Mouse (Mus musculus): ENCODE measurements around the gene Med14. TPM values are rescaled to one million over a fixed set of nuclear protein-coding genes. Genes with fewer than 3 reads are reported as not detected.
A peak's percentile ranks its signal among the peaks of the same experiment; 100 is the strongest.

The Med14 gene
- polyA plus RNA-seq, 1 experiment from 2014 or later = 18.6 TPM

DNA sequence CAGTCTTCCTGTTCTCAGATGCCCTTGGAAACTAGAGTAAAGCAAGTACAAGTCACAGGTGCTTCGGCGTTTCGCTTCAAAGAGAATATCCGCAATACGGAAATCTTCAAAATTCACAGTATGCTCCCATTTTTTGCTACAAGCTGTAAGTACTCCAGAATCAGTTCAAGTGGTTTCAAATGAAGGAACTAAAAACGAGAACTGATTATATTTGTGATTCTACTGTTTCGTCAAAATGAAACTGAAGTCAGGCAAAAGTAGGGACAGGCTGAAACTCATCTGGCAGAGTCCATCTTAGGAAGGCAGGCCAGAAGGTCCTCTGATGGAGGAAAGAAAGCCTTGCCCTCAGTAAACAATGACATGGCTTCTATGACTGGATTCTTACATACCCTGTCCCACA lies 48.1 kb downstream of the Med14 start:
- Histone ChIP-seq H3K9me3 (replicated peaks; ENCODE audit: control insufficient read depth, low read length) (no peaks in the 10 kb centered on the region), H3K4me2 (ENCODE audit: low read length) (no peak overlapping the region), H3K27ac (ENCODE audit: low read depth, low read length) (no peak overlapping the region), H3K27me3 (replicated peaks; ENCODE audit: control insufficient read depth, insufficient read depth, low read length) (no peaks in the 10 kb centered on the region), H3K9ac (ENCODE audit: low read length) (no peak overlapping the region), H3K4me3 (ENCODE audit: low read depth, low read length) (no peak overlapping the region), H3K4me1 (ENCODE audit: control insufficient read depth, insufficient read depth, low read length) (no peaks in the 10 kb centered on the region), H3K36me3 (ENCODE audit: control insufficient read depth, insufficient read depth, low read length) (peaks cover 41% of the 10 kb centered on the region)
- ATAC-seq (no peak), DNase-seq (ENCODE audit: low spot score) (no peak)
- 92% methylated on average over 7 of the region's 7 CpGs for WGBS

DNA sequence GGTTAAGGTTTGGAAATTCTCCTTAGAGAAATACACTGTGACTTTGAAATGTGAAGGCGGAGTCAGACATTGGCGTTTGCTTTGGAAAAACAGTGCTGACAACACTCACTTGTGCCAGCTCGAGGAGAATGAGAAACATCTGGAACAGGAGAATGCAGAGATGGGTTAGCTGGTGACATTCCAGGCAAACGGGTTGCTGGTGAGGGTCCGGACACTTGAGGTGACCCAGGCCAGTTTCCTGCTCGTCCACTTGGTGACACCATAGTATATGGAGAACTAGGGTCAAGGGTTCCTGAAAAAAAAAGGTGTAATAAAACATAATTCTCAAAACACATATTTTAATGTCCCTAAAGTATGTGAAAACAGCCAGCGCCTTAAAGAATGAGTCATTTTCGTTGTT lies 75.0 kb downstream of the Med14 start:
- WGBS = 84% methylated on average over 8 of the region's 8 CpGs

DNA sequence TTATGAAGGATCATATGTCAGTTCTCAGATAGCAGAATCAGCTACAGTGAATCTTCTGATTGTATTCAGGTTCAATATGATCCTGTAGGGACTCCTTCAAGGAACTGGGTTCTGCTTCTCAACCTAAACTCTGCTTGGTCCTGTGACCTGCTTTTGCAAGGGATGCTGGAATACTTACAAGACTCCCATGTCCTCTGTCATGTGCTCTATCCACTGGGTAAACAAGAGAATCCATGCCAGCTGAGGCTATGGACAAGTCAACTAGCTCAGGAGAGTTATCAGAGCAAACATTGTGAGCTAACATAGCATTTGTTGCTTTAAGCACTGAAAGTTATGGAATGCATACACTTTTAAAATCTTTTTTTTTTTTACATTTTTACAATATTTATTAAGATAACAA lies 75.8 kb downstream of the Med14 start:
- Histone ChIP-seq H3K27me3 (replicated peaks; ENCODE audit: control insufficient read depth, insufficient read depth, low read length) (no peaks in the 10 kb centered on the region), H3K27ac (ENCODE audit: low read depth, low read length) (no peak overlapping the region), H3K4me2 (ENCODE audit: low read length) (no peak overlapping the region), H3K9ac (ENCODE audit: low read length) (no peak overlapping the region), H3K4me1 (ENCODE audit: control insufficient read depth, insufficient read depth, low read length) (no peaks in the 10 kb centered on the region), H3K36me3 (ENCODE audit: control insufficient read depth, insufficient read depth, low read length) (peaks cover 14% of the 10 kb centered on the region), H3K9me3 (replicated peaks; ENCODE audit: control insufficient read depth, low read length) (no peaks in the 10 kb centered on the region), H3K4me3 (ENCODE audit: low read depth, low read length) (no peak overlapping the region)
- no peak for ATAC-seq
- no peak for DNase-seq (ENCODE audit: low spot score)

More for the DNA sequence above, 75.0 kb downstream of the Med14 start:
- Histone ChIP-seq H3K9me3 (replicated peaks; ENCODE audit: control insufficient read depth, low read length) (no peaks in the 10 kb centered on the region), H3K4me3 (ENCODE audit: low read depth, low read length) (no peak overlapping the region), H3K9ac (ENCODE audit: low read length) (no peak overlapping the region), H3K27me3 (replicated peaks; ENCODE audit: control insufficient read depth, insufficient read depth, low read length) (no peaks in the 10 kb centered on the region), H3K36me3 (ENCODE audit: control insufficient read depth, insufficient read depth, low read length) (peaks cover 16% of the 10 kb centered on the region), H3K27ac (ENCODE audit: low read depth, low read length) (no peak overlapping the region), H3K4me1 (ENCODE audit: control insufficient read depth, insufficient read depth, low read length) (no peaks in the 10 kb centered on the region), H3K4me2 (ENCODE audit: low read length) (no peak overlapping the region)
- ATAC-seq (no peak), DNase-seq (ENCODE audit: low spot score) (no peak)

DNA sequence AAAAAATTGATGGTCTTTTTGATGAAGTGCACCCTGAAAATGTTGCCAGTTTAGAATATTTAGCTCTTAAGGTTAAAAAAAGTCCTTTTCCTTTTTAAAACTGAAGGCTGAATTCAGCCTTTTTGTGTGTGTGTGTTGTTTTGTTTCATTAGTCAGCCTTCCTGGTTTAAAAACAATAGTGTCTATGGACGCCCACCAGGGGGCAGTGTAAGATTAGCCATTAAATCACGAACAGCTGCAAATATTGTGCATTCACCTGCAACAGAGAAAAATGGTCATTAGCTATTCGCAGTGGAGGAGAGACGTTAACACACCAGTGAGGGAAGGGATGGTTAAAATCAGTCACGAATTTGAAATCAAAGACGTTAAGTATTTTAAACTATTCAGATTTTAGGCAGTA lies 84.5 kb downstream of the Med14 start:
- peak; percentile 78 for DNase-seq (ENCODE audit: low spot score)
- H3K9ac ChIP-seq (ENCODE audit: low read length) = no peak overlapping the region
- H3K4me3 ChIP-seq (ENCODE audit: low read depth, low read length) = no peak overlapping the region
- peaks cover 21% of the 10 kb centered on the region; the same call in 1 of the 2 replicates for H3K36me3 ChIP-seq (ENCODE audit: control insufficient read depth, insufficient read depth, low read length)
- H3K4me2 ChIP-seq (ENCODE audit: low read length) = no peak overlapping the region
- WGBS = 25% methylated on average over 6 of the region's 6 CpGs
- no peak overlapping the region for H3K27ac ChIP-seq (ENCODE audit: low read depth, low read length)
- H3K4me1 ChIP-seq (ENCODE audit: control insufficient read depth, insufficient read depth, low read length) = no peaks in the 10 kb centered on the region
- ATAC-seq = no peak
- no peaks in the 10 kb centered on the region for H3K9me3 ChIP-seq (replicated peaks; ENCODE audit: control insufficient read depth, low read length)
- H3K27me3 ChIP-seq (replicated peaks; ENCODE audit: control insufficient read depth, insufficient read depth, low read length) = no peaks in the 10 kb centered on the region

DNA sequence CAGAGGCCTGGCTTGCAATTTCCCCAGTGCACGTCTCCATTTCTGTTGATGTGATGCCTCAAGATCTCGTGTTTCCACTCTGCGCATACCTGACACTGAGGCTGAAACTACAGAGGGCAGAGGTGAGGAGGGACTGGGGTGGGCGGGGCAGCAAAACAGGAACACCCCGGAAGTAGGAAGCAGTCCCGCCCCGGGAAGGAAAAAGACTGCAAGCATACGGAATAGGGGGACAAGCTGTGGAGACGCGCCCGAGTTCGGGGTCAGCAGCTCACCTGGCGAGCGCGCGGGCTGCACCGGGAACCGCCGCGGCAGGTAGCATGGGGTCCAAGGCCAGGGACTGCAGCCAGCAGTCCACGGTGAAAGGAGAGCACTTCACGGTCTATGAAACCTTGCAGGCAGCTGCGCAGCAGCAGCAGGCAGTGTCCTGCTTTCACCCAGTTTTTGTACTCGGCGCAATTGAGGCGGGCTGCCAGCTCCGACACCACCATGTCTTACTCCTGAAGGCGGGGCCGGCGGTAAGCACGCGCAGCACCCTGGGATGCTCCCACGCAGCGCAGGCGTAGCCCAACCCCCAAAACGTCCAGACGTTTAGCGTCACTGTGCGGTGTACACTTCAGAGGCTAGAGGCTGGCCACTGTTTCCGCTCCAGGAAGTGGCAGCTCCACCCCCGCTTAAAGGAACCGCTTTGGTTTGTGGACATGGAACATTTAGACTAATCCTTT lies 88.7 kb downstream of the Med14 start, which contains the start of gene 1810030O07Rik:
TSS of gene 1810030O07Rik (minus strand) at position 615 of the 722 bp plus-strand sequence.
- Histone ChIP-seq H3K36me3 (ENCODE audit: control insufficient read depth, insufficient read depth, low read length) (peaks cover 12% of the 10 kb centered on the region), H3K4me3 (ENCODE audit: low read depth, low read length) (peak within 1 kb of the TSS; percentile 53), H3K4me1 (ENCODE audit: control insufficient read depth, insufficient read depth, low read length) (no peaks in the 10 kb centered on the region), H3K27me3 (replicated peaks; ENCODE audit: control insufficient read depth, insufficient read depth, low read length) (no peaks in the 10 kb centered on the region), H3K4me2 (ENCODE audit: low read length) (peak within 1 kb of the TSS; percentile 53), H3K9me3 (replicated peaks; ENCODE audit: control insufficient read depth, low read length) (no peaks in the 10 kb centered on the region), H3K9ac (ENCODE audit: low read length) (peak within 1 kb of the TSS; percentile 73), H3K27ac (ENCODE audit: low read depth, low read length) (peak within 1 kb of the TSS; percentile 70)
- DNase-seq (ENCODE audit: low spot score) (peak; percentile 94), ATAC-seq (peak; percentile 100)
- 22% methylated on average over 41 of the region's 42 CpGs for WGBS

DNA sequence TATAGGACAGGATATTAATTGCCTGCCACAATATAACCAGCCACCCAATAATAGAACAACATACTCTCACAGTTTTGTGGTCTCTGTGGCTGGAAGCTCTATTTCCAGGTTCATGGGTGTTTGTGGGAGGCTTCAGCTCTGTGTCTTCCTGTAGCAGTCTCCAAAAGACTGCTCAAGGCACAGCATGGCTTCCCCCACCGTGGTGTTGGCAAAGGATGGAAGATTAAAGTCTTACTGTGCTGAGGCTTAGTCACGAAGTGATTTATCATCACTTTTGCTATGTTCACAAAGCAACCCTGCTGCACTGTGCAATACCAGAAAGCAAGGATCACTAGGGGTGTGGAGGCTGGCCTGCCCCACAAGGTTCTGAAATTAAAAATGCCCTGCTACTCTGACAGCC lies 108.0 kb downstream of the Med14 start:
- Histone ChIP-seq H3K9me3 (replicated peaks; ENCODE audit: control insufficient read depth, low read length) (no peaks in the 10 kb centered on the region), H3K4me3 (ENCODE audit: low read depth, low read length) (no peak overlapping the region), H3K4me2 (ENCODE audit: low read length) (no peak overlapping the region), H3K9ac (ENCODE audit: low read length) (no peak overlapping the region), H3K27me3 (replicated peaks; ENCODE audit: control insufficient read depth, insufficient read depth, low read length) (no peaks in the 10 kb centered on the region), H3K4me1 (ENCODE audit: control insufficient read depth, insufficient read depth, low read length) (no peaks in the 10 kb centered on the region), H3K27ac (ENCODE audit: low read depth, low read length) (no peak overlapping the region), H3K36me3 (ENCODE audit: control insufficient read depth, insufficient read depth, low read length) (peaks cover 26% of the 10 kb centered on the region)
- no peak for DNase-seq (ENCODE audit: low spot score)
- 76% methylated on average over 2 of the region's 2 CpGs for WGBS
- ATAC-seq = no peak

DNA sequence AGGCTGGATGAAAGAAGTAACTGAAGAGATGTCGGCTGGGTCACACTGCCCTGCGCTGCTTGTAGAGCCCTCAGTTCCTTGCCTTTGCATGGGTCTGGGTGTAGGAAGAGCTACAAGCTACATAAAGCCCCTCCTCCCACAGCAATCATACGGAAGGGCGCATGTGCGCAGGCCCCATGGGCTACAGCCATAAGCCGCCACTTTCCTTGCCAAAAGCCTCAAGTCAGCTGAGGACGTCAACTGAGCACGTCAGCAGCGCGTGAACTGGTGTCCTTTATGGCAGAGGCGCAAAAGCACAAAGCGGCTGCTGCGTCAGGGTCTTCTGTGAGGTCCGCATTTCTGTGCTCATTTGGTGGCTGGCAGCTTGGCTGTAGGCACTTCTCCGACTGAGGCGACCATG lies 110.0 kb downstream of the Med14 start:
- Histone ChIP-seq H3K27me3 (replicated peaks; ENCODE audit: control insufficient read depth, insufficient read depth, low read length) (no peaks in the 10 kb centered on the region), H3K4me1 (ENCODE audit: control insufficient read depth, insufficient read depth, low read length) (no peaks in the 10 kb centered on the region), H3K27ac (ENCODE audit: low read depth, low read length) (no peak overlapping the region), H3K4me3 (ENCODE audit: low read depth, low read length) (no peak overlapping the region), H3K4me2 (ENCODE audit: low read length) (no peak overlapping the region), H3K36me3 (ENCODE audit: control insufficient read depth, insufficient read depth, low read length) (peaks cover 19% of the 10 kb centered on the region), H3K9me3 (replicated peaks; ENCODE audit: control insufficient read depth, low read length) (no peaks in the 10 kb centered on the region), H3K9ac (ENCODE audit: low read length) (no peak overlapping the region)
- 90% methylated on average over 16 of the region's 16 CpGs for WGBS
- ATAC-seq (no peak), DNase-seq (ENCODE audit: low spot score) (no peak)

DNA sequence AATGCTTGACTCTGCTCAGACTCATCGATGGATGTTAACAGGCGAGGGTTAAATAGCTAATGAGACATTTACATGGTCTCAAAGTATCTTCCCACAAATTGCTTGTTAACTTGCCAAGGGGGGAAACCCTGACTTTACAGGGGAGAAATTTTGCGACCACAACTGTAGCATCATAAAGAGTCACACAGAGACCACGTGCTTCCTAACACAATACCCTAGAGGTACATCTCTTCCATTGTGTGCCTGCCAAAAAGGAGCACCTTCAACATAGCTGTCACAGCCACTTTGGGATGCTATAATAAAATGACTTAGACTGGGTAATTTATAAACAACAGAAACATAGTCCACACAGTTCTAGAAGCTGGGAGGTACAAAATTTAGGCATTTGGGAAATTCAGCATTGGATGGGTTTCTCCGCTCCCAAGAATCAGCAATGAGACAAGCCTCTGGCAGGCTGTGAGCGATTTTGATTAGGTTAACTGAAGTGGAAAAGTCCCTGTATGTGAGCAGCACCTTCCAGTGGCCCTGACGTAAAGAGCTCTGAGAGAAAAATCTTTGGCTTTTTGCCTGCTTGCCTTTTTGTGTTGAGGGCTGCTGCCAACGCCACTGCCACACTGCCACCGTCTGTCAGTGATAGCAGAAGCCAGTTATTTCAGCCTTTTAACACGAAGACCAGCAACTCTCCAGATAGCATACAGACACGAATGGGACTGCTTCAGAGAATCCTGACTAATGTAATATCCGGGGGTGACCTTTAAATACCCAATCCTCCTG lies 116.2 kb downstream of the Med14 start:
- H3K9me3 ChIP-seq (replicated peaks; ENCODE audit: control insufficient read depth, low read length) = no peaks in the 10 kb centered on the region
- DNase-seq (ENCODE audit: low spot score) (peak; percentile 85), ATAC-seq (peak; percentile 57)
- H3K27ac ChIP-seq (ENCODE audit: low read depth, low read length) = no peak overlapping the region
- no peaks in the 10 kb centered on the region for H3K4me1 ChIP-seq (ENCODE audit: control insufficient read depth, insufficient read depth, low read length)
- H3K9ac ChIP-seq (ENCODE audit: low read length) = no peak overlapping the region
- H3K27me3 ChIP-seq (replicated peaks; ENCODE audit: control insufficient read depth, insufficient read depth, low read length) = no peaks in the 10 kb centered on the region
- no peaks in the 10 kb centered on the region for H3K36me3 ChIP-seq (ENCODE audit: control insufficient read depth, insufficient read depth, low read length)
- H3K4me3 ChIP-seq (ENCODE audit: low read depth, low read length) = no peak overlapping the region
- H3K4me2 ChIP-seq (ENCODE audit: low read length) = no peak overlapping the region
- WGBS = 51% methylated on average over 12 of the region's 12 CpGs

DNA sequence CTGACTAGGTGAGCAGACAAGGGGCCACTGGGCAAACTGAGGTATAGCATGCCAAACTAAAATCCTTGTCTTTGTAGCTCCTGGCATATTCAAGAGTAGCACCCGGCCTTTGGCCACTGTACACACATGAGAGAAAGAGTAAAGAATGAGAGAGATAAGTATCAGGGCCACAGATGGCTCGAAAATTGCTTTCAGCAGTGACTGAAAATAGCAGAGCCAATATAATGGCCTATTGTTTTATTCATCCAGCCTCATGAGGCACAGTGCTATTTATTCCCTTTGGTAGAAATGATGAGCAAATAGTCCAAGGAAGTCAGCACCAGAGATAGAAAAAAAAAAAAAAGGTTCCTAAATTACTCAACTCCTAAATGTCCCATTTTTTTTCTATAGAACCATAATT lies 116.9 kb downstream of the Med14 start:
- Histone ChIP-seq H3K9me3 (replicated peaks; ENCODE audit: control insufficient read depth, low read length) (no peaks in the 10 kb centered on the region), H3K36me3 (ENCODE audit: control insufficient read depth, insufficient read depth, low read length) (no peaks in the 10 kb centered on the region), H3K4me1 (ENCODE audit: control insufficient read depth, insufficient read depth, low read length) (no peaks in the 10 kb centered on the region), H3K9ac (ENCODE audit: low read length) (no peak overlapping the region), H3K4me2 (ENCODE audit: low read length) (no peak overlapping the region), H3K27me3 (replicated peaks; ENCODE audit: control insufficient read depth, insufficient read depth, low read length) (no peaks in the 10 kb centered on the region), H3K4me3 (ENCODE audit: low read depth, low read length) (no peak overlapping the region), H3K27ac (ENCODE audit: low read depth, low read length) (no peak overlapping the region)
- WGBS = 42% methylated on average over 2 of the region's 2 CpGs
- ATAC-seq = no peak
- no peak for DNase-seq (ENCODE audit: low spot score)

Data from forebrain, embryonic 14.5 days (tissue).